Mouse (Mus musculus): Measurements from ENCODE around the gene Helt.
"Not testable (repeated sequence)": the region's sequence is repeated elsewhere in the genome, so short reads cannot be mapped to it uniquely, and the experiment has no call there.

Gene Helt

DNA sequence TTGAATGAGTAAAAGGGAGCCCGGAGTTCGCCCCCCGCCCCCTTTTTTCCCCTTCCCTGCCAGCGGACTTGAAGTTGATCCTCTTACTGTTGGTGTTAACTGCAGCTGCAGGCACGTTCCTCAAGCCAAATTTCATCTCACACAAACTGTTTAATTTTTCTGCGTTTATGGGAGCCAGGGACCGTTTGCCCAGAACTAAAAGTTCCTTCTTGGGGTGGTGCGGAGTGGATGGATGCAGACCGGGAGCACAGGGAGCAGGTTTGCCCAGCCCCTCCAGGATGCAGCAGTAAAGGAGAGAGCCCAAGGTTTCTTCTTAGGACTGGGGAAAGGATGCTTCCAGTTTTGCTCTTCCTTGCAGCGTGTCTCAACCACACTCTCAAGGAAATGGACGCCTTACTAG lies 2.1 kb upstream of the Helt start:
- no peak for DNase-seq (ENCODE audit: low spot score in 2 of 2)

- DNase-seq (ENCODE audit: low spot score in 2 of 2) = no peak
These were observed 1.5 kb upstream of the Helt start for GRCm38 (mm10) chr8:46295951-46296350.

DNA sequence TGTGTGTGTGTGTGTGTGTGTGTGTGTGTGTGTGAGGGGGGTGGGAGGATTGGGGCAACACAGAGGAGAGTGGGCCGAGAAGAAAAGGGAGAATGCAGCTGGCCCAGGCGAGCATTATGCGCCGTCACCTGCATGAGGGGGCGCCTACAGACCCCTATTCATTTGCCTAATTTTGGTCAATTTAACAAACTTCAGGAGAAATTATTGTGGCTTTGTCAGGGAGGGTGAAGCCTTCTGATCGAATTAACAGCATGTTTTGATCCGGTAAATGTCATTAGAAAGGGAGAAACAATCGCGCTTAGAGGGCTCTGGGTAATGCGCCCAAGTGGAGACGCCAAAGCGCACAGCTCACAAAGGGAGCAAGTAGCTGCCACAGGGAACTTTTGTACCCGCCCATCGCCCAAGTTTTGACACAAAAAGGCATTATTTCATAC lies 647 bp upstream of the Helt start:
- DNase-seq (ENCODE audit: low spot score in 2 of 2) = no peak

GRCm38 (mm10) chr8:46293741-46294151 lies 725 bp downstream of the Helt start:
- peak in 1 of 2 experiments; percentile 16 for DNase-seq (ENCODE audit: low spot score in 2 of 2)

- no peak for DNase-seq (ENCODE audit: low spot score in 2 of 2)
These were observed 1.3 kb downstream of the Helt start for GRCm38 (mm10) chr8:46293201-46293600.

DNA sequence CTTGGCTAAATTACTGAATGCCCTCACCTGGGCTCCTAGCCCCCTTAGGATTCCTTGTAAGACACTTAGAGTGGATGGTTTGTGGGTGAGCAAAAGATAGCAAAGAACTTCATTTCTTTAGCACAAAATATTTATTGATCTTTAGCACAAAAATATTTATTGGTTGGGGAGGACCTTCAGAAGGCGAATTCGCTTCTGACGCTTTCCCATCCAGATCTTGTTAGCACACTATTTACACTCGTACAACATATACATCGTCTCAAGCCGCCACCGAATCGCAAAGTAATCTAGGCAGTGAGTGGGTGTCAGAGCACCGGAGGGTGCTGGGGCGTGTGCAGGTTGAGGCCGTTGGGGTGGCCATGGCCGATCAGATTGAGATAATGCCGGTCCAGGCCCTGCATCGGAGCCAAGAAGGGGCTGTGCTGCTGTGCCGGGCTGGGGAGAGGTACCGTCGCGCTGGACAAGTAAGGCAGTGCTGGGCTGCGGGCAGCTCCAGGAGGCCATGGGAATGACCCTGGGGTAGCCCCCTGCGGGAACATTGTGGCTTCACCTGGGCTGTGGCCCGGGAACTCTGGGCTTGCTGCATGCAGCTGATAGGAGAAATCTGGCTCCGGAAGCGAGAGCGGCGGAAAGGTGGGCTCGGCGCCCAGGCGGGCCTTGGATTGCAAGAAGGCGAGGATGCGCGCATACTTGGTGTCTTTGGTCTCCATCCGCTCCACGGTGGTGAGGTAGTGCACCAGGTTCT lies 2.4 kb downstream of the Helt start:
- DNase-seq (ENCODE audit: low spot score in 2 of 2) = no peak

DNA sequence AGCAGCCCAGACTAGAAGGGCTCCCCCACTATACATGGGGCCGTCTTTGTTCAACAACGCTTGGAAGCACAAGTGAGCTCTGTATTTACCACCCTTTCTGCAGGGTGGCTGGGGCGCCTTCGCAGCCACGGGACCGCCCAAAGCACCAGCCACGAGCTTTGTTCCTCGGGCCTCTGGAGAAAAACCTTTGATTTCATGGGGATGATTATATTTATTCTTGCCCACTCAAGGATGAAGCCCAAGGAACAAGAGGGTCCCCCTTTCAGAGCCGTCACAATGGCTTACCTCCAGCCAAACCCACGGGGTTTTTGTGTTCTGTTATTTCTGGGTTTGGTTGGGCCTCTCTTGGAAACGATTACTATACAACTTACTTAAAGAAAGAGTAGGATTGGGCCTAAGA lies 5.2 kb downstream of the Helt start:
- no peak for DNase-seq (ENCODE audit: low spot score in 2 of 2)

DNA sequence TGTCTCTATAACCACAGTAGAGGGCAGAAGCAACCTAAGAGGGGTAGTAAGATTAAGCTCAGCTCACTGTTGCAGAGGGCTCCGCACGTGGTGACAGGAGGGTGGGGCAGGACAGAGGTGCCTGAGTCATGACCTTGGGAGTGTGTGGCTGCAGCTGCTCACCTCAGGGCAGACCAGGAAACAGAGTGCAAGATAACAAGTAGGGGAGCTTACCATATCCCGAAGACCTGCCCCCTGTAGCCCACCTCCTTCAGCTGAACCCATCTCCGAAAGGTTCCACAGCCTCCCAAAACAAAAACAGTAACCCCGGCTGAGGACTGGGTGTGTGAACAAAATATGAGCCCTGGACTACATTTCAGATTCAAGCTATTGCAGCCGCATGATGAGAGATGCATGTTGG lies 6.5 kb downstream of the Helt start:
- DNase-seq (ENCODE audit: low spot score in 2 of 2) = no peak

GRCm38 (mm10) chr8:46285980-46286379 lies 8.5 kb downstream of the Helt start:
- DNase-seq (ENCODE audit: low spot score in 2 of 2) = peak; percentile 28 to 51

- peak in 1 of 2 experiments; percentile 56 for DNase-seq (ENCODE audit: low spot score in 2 of 2)
These were observed 12.9 kb downstream of the Helt start for GRCm38 (mm10) chr8:46281536-46281935.

DNA sequence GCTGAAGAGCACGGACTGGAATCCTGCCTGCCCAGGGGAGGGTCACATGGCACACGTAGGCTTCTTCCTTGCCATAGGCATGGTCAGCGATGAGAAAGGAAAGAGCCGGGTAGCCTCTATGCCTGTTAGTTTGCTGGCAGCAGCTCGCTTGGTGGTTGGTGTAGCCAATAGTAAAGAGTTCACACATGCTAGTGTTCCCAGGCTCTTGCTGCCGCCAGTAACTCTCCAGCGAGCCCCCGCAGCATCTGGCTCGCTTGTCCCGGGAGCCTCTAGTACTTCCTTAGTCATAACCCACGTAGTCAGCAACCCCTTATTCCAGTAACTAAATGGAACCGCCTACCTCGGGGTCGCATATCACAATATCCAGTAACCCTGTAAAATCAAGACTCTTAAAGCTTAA lies 17.5 kb downstream of the Helt start:
- DNase-seq (ENCODE audit: low spot score in 2 of 2) = no peak

DNA sequence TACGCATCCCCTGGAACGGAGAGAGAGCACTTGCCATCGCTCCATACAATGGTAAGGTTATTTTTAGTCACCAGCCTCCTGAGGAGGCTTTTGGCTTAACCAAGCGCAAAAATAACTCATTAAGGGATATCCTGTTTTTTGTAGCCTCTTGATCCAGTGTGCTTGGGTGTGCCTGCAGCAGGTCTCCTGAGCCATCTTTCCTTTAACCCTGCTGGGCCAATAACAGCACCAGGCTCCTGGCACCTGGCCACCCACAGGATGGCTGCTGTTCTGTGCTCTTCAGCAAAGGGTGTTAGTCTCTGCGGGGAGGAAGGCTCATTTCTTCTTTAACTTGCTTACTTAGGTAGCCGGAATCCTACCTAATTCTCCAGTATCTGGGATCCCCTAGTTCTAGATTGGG lies 23.7 kb downstream of the Helt start:
- peak; percentile 29 to 62 for DNase-seq (ENCODE audit: low spot score in 2 of 2)

GRCm38 (mm10) chr8:46270147-46270546 lies 24.3 kb downstream of the Helt start:
- DNase-seq (ENCODE audit: low spot score in 2 of 2) = no peak

GRCm38 (mm10) chr8:46266801-46267200 lies 27.7 kb downstream of the Helt start:
- DNase-seq (ENCODE audit: low spot score in 2 of 2) = no peak

GRCm38 (mm10) chr8:46264206-46264605 lies 30.3 kb downstream of the Helt start:
- not testable (repeated sequence) for DNase-seq (ENCODE audit: low spot score in 2 of 2)

GRCm38 (mm10) chr8:46257921-46258682 lies 36.4 kb downstream of the Helt start:
- no peak for DNase-seq (ENCODE audit: low spot score in 2 of 2)

DNA sequence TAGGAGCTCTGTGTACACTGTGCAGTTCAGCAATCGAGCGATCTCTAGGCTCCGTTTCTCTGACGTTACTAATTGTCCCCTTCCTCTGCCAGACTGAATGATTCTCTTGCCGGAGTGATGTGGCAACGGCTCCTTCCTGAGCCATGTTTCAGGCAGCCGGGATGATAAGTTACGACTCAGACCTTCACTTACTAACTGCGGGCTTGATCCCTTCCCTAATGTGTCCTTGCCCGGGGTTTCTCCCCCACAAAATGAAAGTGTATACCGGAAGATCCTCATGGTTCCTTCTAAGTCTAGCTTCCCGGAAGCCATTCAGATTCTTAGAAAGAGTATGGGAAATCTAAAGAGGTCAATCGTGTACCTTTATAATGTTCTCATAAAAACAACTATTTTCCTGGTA lies 42.0 kb downstream of the Helt start:
- DNase-seq (ENCODE audit: low spot score in 2 of 2) = no peak

- DNase-seq (ENCODE audit: low spot score in 2 of 2) = no peak
These were observed 42.9 kb downstream of the Helt start for GRCm38 (mm10) chr8:46251561-46251960.

DNA sequence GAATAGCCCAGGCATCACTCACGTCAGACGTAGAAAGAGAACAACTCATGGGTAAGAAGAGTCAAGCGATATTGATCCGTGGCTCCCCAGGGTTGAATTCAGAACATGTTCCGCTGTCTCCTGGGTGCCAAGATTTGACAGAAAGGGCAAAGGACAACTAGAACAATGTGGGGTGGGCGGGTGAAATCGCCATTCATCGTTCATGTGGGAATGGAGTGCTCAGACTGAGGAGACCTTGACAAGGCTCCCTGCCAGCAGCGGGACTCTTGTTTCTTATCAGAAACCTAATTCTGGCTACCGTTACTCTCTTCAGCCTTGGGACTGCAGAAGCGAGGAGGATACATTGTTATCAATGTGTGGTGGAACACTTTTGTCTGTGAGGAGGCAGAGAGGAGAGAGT lies 48.1 kb downstream of the Helt start:
- DNase-seq (ENCODE audit: low spot score in 2 of 2) = no peak

- no peak for DNase-seq (ENCODE audit: low spot score in 2 of 2)
These were observed 51.5 kb downstream of the Helt start for GRCm38 (mm10) chr8:46242946-46243345.
